Mouse (Mus musculus): Measurements from ENCODE around the gene Pkd1l3. TPM values are rescaled to one million over a fixed set of nuclear protein-coding genes. Genes with fewer than 3 reads are reported as not detected.

Pkd1l3 gene
- polyA plus RNA-seq, 1 experiment from 2014 or later: 0.11 TPM

- H3K36me3 ChIP-seq: peaks cover 59% of the 10 kb centered on the region
- no peak overlapping the region for H3K27ac ChIP-seq (replicated peaks)
- no peaks in the 10 kb centered on the region for H3K4me1 ChIP-seq
- H3K27me3 ChIP-seq: no peaks in the 10 kb centered on the region
- H3K9ac ChIP-seq (replicated peaks): no peak overlapping the region
- no peak for ATAC-seq (ENCODE audit: low FRiP score, low read depth)
- 94% methylated on average over 5 of the region's 5 CpGs for WGBS
- H3K4me3 ChIP-seq: no peak overlapping the region
- no peak overlapping the region for H3K4me2 ChIP-seq (replicated peaks)
- H3K9me3 ChIP-seq: no peaks in the 10 kb centered on the region
Measured at GRCm38 (mm10) chr8:109682120-109682519, 67.8 kb downstream of the Pkd1l3 start.

GRCm38 (mm10) chr8:109687248-109687647, 72.9 kb downstream of the Pkd1l3 start:
- no peak overlapping the region for H3K4me2 ChIP-seq (replicated peaks)
- H3K9me3 ChIP-seq: no peaks in the 10 kb centered on the region
- H3K4me1 ChIP-seq: peaks cover 19% of the 10 kb centered on the region
- H3K4me3 ChIP-seq: no peak overlapping the region
- H3K27me3 ChIP-seq: no peaks in the 10 kb centered on the region
- peaks cover 17% of the 10 kb centered on the region for H3K36me3 ChIP-seq
- ATAC-seq (ENCODE audit: low FRiP score, low read depth): no peak
- H3K9ac ChIP-seq (replicated peaks): no peak overlapping the region
- WGBS: 93% methylated on average over 5 of the region's 5 CpGs
- H3K27ac ChIP-seq (replicated peaks): no peak overlapping the region

- Histone ChIP-seq H3K4me2 (replicated peaks) (peak overlapping the region; percentile 62), H3K27me3 (peaks cover 7% of the 10 kb centered on the region), H3K9me3 (no peaks in the 10 kb centered on the region), H3K4me1 (peaks cover 23% of the 10 kb centered on the region), H3K27ac (replicated peaks) (no peak overlapping the region), H3K4me3 (peak overlapping the region; percentile 94), H3K9ac (replicated peaks) (peak overlapping the region; percentile 94; the same call in 1 of the 2 replicates), H3K36me3 (0 out of 2 replicates have a peak, but pooled peaks cover 4% of the 10 kb centered on the region)
- WGBS: 56% methylated on average over 5 of the region's 5 CpGs
- no peak for ATAC-seq (ENCODE audit: low FRiP score, low read depth)
Measured at GRCm38 (mm10) chr8:109691769-109692168, 77.5 kb downstream of the Pkd1l3 start.

GRCm38 (mm10) chr8:109692443-109693145, 78.3 kb downstream of the Pkd1l3 start:
- peak overlapping the region; percentile 94 for H3K4me3 ChIP-seq
- H3K9ac ChIP-seq (replicated peaks): peak overlapping the region; percentile 94
- H3K9me3 ChIP-seq: no peaks in the 10 kb centered on the region
- H3K27ac ChIP-seq (replicated peaks): peak overlapping the region; percentile 79
- H3K36me3 ChIP-seq: 0 out of 2 replicates have a peak, but pooled peaks cover 4% of the 10 kb centered on the region
- peaks cover 23% of the 10 kb centered on the region for H3K4me1 ChIP-seq
- peaks cover 7% of the 10 kb centered on the region for H3K27me3 ChIP-seq
- peak; percentile 75 for ATAC-seq (ENCODE audit: low FRiP score, low read depth)
- 1% methylated on average over 38 of the region's 38 CpGs for WGBS
- peak overlapping the region; percentile 62 for H3K4me2 ChIP-seq (replicated peaks)

GRCm38 (mm10) chr8:109693146-109693900, 79.0 kb downstream of the Pkd1l3 start, which contains the start of gene Ist1:
Gene Ist1, minus strand, starts transcription at chr8:109693260.
- peaks cover 7% of the 10 kb centered on the region for H3K27me3 ChIP-seq
- peak within 1 kb of the TSS; percentile 79 for H3K27ac ChIP-seq (replicated peaks)
- H3K4me1 ChIP-seq: peaks cover 23% of the 10 kb centered on the region
- WGBS: under 1% methylated on average over 57 of the region's 57 CpGs
- peak within 1 kb of the TSS; percentile 94 for H3K9ac ChIP-seq (replicated peaks)
- peak within 1 kb of the TSS; percentile 94 for H3K4me3 ChIP-seq
- ATAC-seq (ENCODE audit: low FRiP score, low read depth): peak; percentile 98
- peak within 1 kb of the TSS; percentile 76 for H3K4me2 ChIP-seq (replicated peaks)
- 0 out of 2 replicates have a peak, but pooled peaks cover 4% of the 10 kb centered on the region for H3K36me3 ChIP-seq
- no peaks in the 10 kb centered on the region for H3K9me3 ChIP-seq

GRCm38 (mm10) chr8:109694154-109694553, 79.8 kb downstream of the Pkd1l3 start:
- peaks cover 23% of the 10 kb centered on the region for H3K4me1 ChIP-seq
- H3K9ac ChIP-seq (replicated peaks): no peak overlapping the region
- 0 out of 2 replicates have a peak overlapping the region, but pooled peaks have one; percentile 76 for H3K4me2 ChIP-seq (replicated peaks)
- H3K4me3 ChIP-seq: no peak overlapping the region
- no peak for ATAC-seq (ENCODE audit: low FRiP score, low read depth)
- no peak overlapping the region for H3K27ac ChIP-seq (replicated peaks)
- WGBS: 63% methylated on average over 6 of the region's 6 CpGs
- H3K36me3 ChIP-seq: 0 out of 2 replicates have a peak, but pooled peaks cover 4% of the 10 kb centered on the region
- H3K27me3 ChIP-seq: peaks cover 7% of the 10 kb centered on the region
- no peaks in the 10 kb centered on the region for H3K9me3 ChIP-seq

- ATAC-seq (ENCODE audit: low FRiP score, low read depth): no peak
- H3K4me1 ChIP-seq: peaks cover 4% of the 10 kb centered on the region; the same call in 1 of the 2 replicates
- 79% methylated on average over 1 of the region's 1 CpGs for WGBS
- no peak overlapping the region for H3K4me3 ChIP-seq
- H3K36me3 ChIP-seq: no peaks in the 10 kb centered on the region
- no peaks in the 10 kb centered on the region for H3K9me3 ChIP-seq
- H3K27me3 ChIP-seq: peaks cover 12% of the 10 kb centered on the region
- H3K9ac ChIP-seq (replicated peaks): no peak overlapping the region
- no peak overlapping the region for H3K27ac ChIP-seq (replicated peaks)
- no peak overlapping the region for H3K4me2 ChIP-seq (replicated peaks)
Measured at GRCm38 (mm10) chr8:109697754-109698153, 83.4 kb downstream of the Pkd1l3 start.

- H3K27ac ChIP-seq (replicated peaks): no peak overlapping the region
- no peaks in the 10 kb centered on the region for H3K9me3 ChIP-seq
- H3K27me3 ChIP-seq: peaks cover 14% of the 10 kb centered on the region
- H3K4me1 ChIP-seq: peaks cover 4% of the 10 kb centered on the region; the same call in 1 of the 2 replicates
- H3K36me3 ChIP-seq: no peaks in the 10 kb centered on the region
- ATAC-seq (ENCODE audit: low FRiP score, low read depth): no peak
- no peak overlapping the region for H3K9ac ChIP-seq (replicated peaks)
- no peak overlapping the region for H3K4me3 ChIP-seq
- WGBS: 77% methylated on average over 3 of the region's 3 CpGs
- no peak overlapping the region for H3K4me2 ChIP-seq (replicated peaks)
Measured at GRCm38 (mm10) chr8:109698477-109698876, 84.2 kb downstream of the Pkd1l3 start.

- Histone ChIP-seq H3K36me3 (peaks cover 24% of the 10 kb centered on the region), H3K4me3 (peak overlapping the region; percentile 95), H3K4me2 (replicated peaks) (peak overlapping the region; percentile 90), H3K27ac (replicated peaks) (no peak overlapping the region), H3K9ac (replicated peaks) (peak overlapping the region; percentile 99), H3K4me1 (peaks cover 31% of the 10 kb centered on the region), H3K27me3 (peaks cover 15% of the 10 kb centered on the region), H3K9me3 (no peaks in the 10 kb centered on the region)
- 12% methylated on average over 24 of the region's 24 CpGs for WGBS
- ATAC-seq (ENCODE audit: low FRiP score, low read depth): no peak; the same call in 1 of the 2 replicates
Measured at GRCm38 (mm10) chr8:109704565-109705319, 90.4 kb downstream of the Pkd1l3 start.

GRCm38 (mm10) chr8:109705320-109706075, 91.2 kb downstream of the Pkd1l3 start, which contains the start of gene Zfp821:
Gene Zfp821, plus strand, starts transcription at chr8:109705546.
- H3K9ac ChIP-seq (replicated peaks): peak within 1 kb of the TSS; percentile 99
- H3K4me3 ChIP-seq: peak within 1 kb of the TSS; percentile 95
- WGBS: under 1% methylated on average over 85 of the region's 100 CpGs
- H3K36me3 ChIP-seq: peaks cover 32% of the 10 kb centered on the region
- H3K27me3 ChIP-seq: peaks cover 15% of the 10 kb centered on the region
- peak within 1 kb of the TSS; percentile 90 for H3K4me2 ChIP-seq (replicated peaks)
- H3K27ac ChIP-seq (replicated peaks): peak within 1 kb of the TSS; percentile 96
- H3K4me1 ChIP-seq: peaks cover 31% of the 10 kb centered on the region
- no peaks in the 10 kb centered on the region for H3K9me3 ChIP-seq
- peak; percentile 86 for ATAC-seq (ENCODE audit: low FRiP score, low read depth)

Measured in midbrain, embryonic 12.5 days (tissue).